Mouse (Mus musculus): Measurements from ENCODE around the gene Atp9a. TPM values are rescaled to one million over a fixed set of nuclear protein-coding genes. Genes with fewer than 3 reads are reported as not detected.
A peak's percentile ranks its signal among the peaks of the same experiment; 100 is the strongest.

The Atp9a gene
- total RNA-seq, 2 experiments from 2014 or later, result 46.1 to 54.3 TPM

- peak in 1 of 2 experiments; percentile 54 for DNase-seq
- intact Hi-C loops (cut with DNase I), result no loop called here
These were observed 131.3 kb downstream of the Atp9a start for GRCm38 (mm10) chr2:168610941-168611340.

- intact Hi-C loops (cut with DNase I), result no loop called here
- no peak for DNase-seq
These were observed 132.5 kb downstream of the Atp9a start for GRCm38 (mm10) chr2:168609653-168610248.

- intact Hi-C loops (cut with DNase I), result no loop called here
- DNase-seq, result peak in 1 of 2 experiments; percentile 53
These were observed 134.1 kb downstream of the Atp9a start for GRCm38 (mm10) chr2:168608125-168608564.

- intact Hi-C loops (cut with DNase I), result loop anchor here (2.0 kb wide), 1 partner anchor 80 kb away; no protein-coding TSS in a partner anchor
- peak; percentile 59 to 70 for DNase-seq
These were observed 137.5 kb downstream of the Atp9a start for GRCm38 (mm10) chr2:168604655-168605070.

- DNase-seq, result no peak
- intact Hi-C loops (cut with DNase I), result no loop called here
These were observed 139.8 kb downstream of the Atp9a start for GRCm38 (mm10) chr2:168602387-168602741.

GRCm38 (mm10) chr2:168601491-168602386, 140.5 kb downstream of the Atp9a start, which contains the start of gene Nfatc2:
TSS of gene Nfatc2 (minus strand) at chr2:168601657.
- peak; percentile 88 to 89 for DNase-seq
- intact Hi-C loops (cut with DNase I), result no loop called here

GRCm38 (mm10) chr2:168600750-168601490, 141.3 kb downstream of the Atp9a start:
- intact Hi-C loops (cut with DNase I), result no loop called here

GRCm38 (mm10) chr2:168595693-168596092, 146.5 kb downstream of the Atp9a start:
- DNase-seq, result no peak

More at GRCm38 (mm10) chr2:168600750-168601490, 141.3 kb downstream of the Atp9a start:
- no peak for DNase-seq

GRCm38 (mm10) chr2:168593676-168594075, 148.5 kb downstream of the Atp9a start:
- no peak for DNase-seq
- intact Hi-C loops (cut with DNase I), result no loop called here

More at GRCm38 (mm10) chr2:168595693-168596092, 146.5 kb downstream of the Atp9a start:
- intact Hi-C loops (cut with DNase I), result no loop called here

GRCm38 (mm10) chr2:168593004-168593403, 149.2 kb downstream of the Atp9a start:
- intact Hi-C loops (cut with DNase I), result no loop called here
- DNase-seq, result no peak

- intact Hi-C loops (cut with DNase I), result no loop called here
These were observed 151.1 kb downstream of the Atp9a start for GRCm38 (mm10) chr2:168591076-168591475.

GRCm38 (mm10) chr2:168590556-168590955, 151.7 kb downstream of the Atp9a start:
- intact Hi-C loops (cut with DNase I), result no loop called here
- no peak for DNase-seq

More at GRCm38 (mm10) chr2:168591076-168591475, 151.1 kb downstream of the Atp9a start:
- no peak for DNase-seq

GRCm38 (mm10) chr2:168590168-168590551, 152.0 kb downstream of the Atp9a start:
- intact Hi-C loops (cut with DNase I), result no loop called here
- peak; percentile 64 for DNase-seq

- peak in 1 of 2 experiments; percentile 51 for DNase-seq
- intact Hi-C loops (cut with DNase I), result no loop called here
These were observed 152.6 kb downstream of the Atp9a start for GRCm38 (mm10) chr2:168589368-168590167.

GRCm38 (mm10) chr2:168588591-168589367, 153.4 kb downstream of the Atp9a start:
- intact Hi-C loops (cut with DNase I), result no loop called here
- DNase-seq, result no peak

- intact Hi-C loops (cut with DNase I), result no loop called here
- peak; percentile 40 to 51 for DNase-seq
These were observed 155.1 kb downstream of the Atp9a start for GRCm38 (mm10) chr2:168587159-168587558.

- peak in 1 of 2 experiments; percentile 53 for DNase-seq
- intact Hi-C loops (cut with DNase I), result no loop called here
These were observed 155.7 kb downstream of the Atp9a start for GRCm38 (mm10) chr2:168586512-168586911.

GRCm38 (mm10) chr2:168584857-168585256, 157.4 kb downstream of the Atp9a start:
- intact Hi-C loops (cut with DNase I), result no loop called here
- peak in 1 of 2 experiments; percentile 57 for DNase-seq

All from heart, postnatal 36 days (tissue).